Mouse (Mus musculus) myocyte (in vitro differentiated cells): ENCODE measurements around the gene Parvg. TPM values are rescaled to one million over a fixed set of nuclear protein-coding genes. Genes with fewer than 3 reads are reported as not detected.

Experiments
- H3K27me3 ChIP-seq: one replicate; pipeline ENCODE4 v1.6.1; 2011; ENCODE audit not compliant: control insufficient read depth, insufficient read depth, insufficient read length
- H3K36me3 ChIP-seq: one replicate; pipeline ENCODE4 v1.6.1; 2011; ENCODE audit not compliant: control insufficient read depth, insufficient read depth
- H3K4me2 ChIP-seq: one replicate; pipeline ENCODE4 v1.6.1; 2011; ENCODE audit warnings: low read depth, control low read depth
- H3K4me3 ChIP-seq: one replicate; pipeline ENCODE4 v1.5.1; 2011; ENCODE audit warnings: mild to moderate bottlenecking, control low read depth, moderate library complexity
- H3K79me2 ChIP-seq: one replicate; pipeline ENCODE4 v1.6.1; 2011; ENCODE audit not compliant: control insufficient read depth, insufficient read depth
- H3ac ChIP-seq: one replicate; pipeline ENCODE4 v1.6.1; 2011; ENCODE audit not compliant: control insufficient read depth, insufficient read length
- CEBPB ChIP-seq: IDR thresholded peaks from 2 replicates; pipeline ENCODE4 v1.6.1; 2011; ENCODE audit warnings: mild to moderate bottlenecking, moderate library complexity; ENCODE audit not compliant: poor library complexity, insufficient read depth, severe bottlenecking
- E2F4 ChIP-seq: IDR thresholded peaks from one replicate; pipeline ENCODE4 v1.6.1; 2011; ENCODE audit warnings: mild to moderate bottlenecking, control low read depth, moderate library complexity; ENCODE audit not compliant: insufficient read depth
- MAX ChIP-seq: IDR thresholded peaks from one replicate; pipeline ENCODE4 v1.6.1; 2011; ENCODE audit warnings: low read depth, mild to moderate bottlenecking, control low read depth
- MYOD1 ChIP-seq, 3 experiments: IDR thresholded peaks; one replicate each; pipeline ENCODE4 v1.6.1; 2011; ENCODE audit warnings: control low read depth in 2 of 3, low read depth in 2 of 3, mild to moderate bottlenecking in 2 of 3, moderate library complexity in 1 of 3; ENCODE audit not compliant: insufficient read length in 2 of 3, control insufficient read depth in 1 of 3
- MYOG ChIP-seq, 3 experiments: IDR thresholded peaks; one replicate each; pipeline ENCODE4 v1.6.1; 2011; ENCODE audit warnings: control low read depth in 2 of 3, low read depth in 2 of 3, mild to moderate bottlenecking in 2 of 3; ENCODE audit not compliant: insufficient read length in 2 of 3, control insufficient read depth in 1 of 3, insufficient read depth in 1 of 3
- POLR2A ChIP-seq: IDR thresholded peaks from one replicate; pipeline ENCODE4 v1.6.1; 2011; ENCODE audit warnings: low read depth, mild to moderate bottlenecking, control low read depth, moderate library complexity; ENCODE audit not compliant: insufficient read length
- POLR2AphosphoS2 ChIP-seq: IDR thresholded peaks from one replicate; pipeline ENCODE4 v1.6.1; 2011; ENCODE audit warnings: low read depth, control low read depth; ENCODE audit not compliant: insufficient read length
- REST ChIP-seq: IDR thresholded peaks from one replicate; pipeline ENCODE4 v1.6.1; 2011; ENCODE audit warnings: mild to moderate bottlenecking, control low read depth, moderate library complexity; ENCODE audit not compliant: insufficient read depth, insufficient read length
- SRF ChIP-seq: IDR thresholded peaks from one replicate; pipeline ENCODE4 v1.6.1; 2011; ENCODE audit warnings: low read depth; ENCODE audit not compliant: control insufficient read depth, insufficient read length
- TCF12 ChIP-seq: IDR thresholded peaks from one replicate; pipeline ENCODE4 v1.6.1; 2011; ENCODE audit warnings: mild to moderate bottlenecking, control low read depth; ENCODE audit not compliant: poor library complexity, insufficient read depth, severe bottlenecking
- TCF3 ChIP-seq: IDR thresholded peaks from one replicate; pipeline ENCODE4 v1.6.1; 2011; ENCODE audit warnings: low read depth, control low read depth; ENCODE audit not compliant: insufficient read length
- USF1 ChIP-seq: IDR thresholded peaks from one replicate; pipeline ENCODE4 v1.6.1; 2011; ENCODE audit warnings: low read depth, mild to moderate bottlenecking, control low read depth, moderate library complexity
- polyA plus RNA-seq: library from polyadenylated mRNA; unstranded; fragments of >200 nt; fragmentation: generic; extraction: Trizol; gene quantifications from one replicate; pipeline ENCODE4 v1.2.1, GENCODE M21; 2012; ENCODE audit warnings: missing spikeins

The Parvg gene
- polyA plus RNA-seq, 1 experiment, result 0.95 TPM

DNA sequence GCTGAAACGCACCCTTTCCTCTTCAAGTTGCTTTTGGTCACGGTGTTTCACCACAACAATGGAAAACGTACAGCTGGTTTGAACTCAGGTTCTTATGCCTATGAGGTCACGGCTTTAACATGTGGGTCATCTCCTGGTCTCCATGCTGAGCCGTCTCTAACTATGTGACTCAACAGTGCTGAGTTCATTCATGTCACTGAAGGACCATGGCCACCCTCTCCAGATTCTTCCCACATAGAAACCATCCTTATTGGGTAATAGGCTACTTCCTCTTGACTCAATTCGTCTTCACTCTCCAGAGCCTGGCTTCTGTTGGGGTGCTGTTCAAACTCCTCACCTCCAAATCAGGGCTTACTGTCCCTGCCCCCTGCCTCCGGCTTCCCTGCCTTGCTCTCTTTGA lies 27.5 kb downstream of the Parvg start:
- Histone ChIP-seq H3K4me2 (no peak overlapping the region), H3K4me3 (no peak overlapping the region), H3ac (no peak overlapping the region), H3K79me2 (no peaks in the 10 kb centered on the region), H3K36me3 (no peaks in the 10 kb centered on the region), H3K27me3 (no peaks in the 10 kb centered on the region)
- TF ChIP-seq POLR2A (no peak), TCF12 (no peak), MAX (no peak), POLR2AphosphoS2 (no peak), CEBPB (no peak), SRF (no peak), TCF3 (no peak), MYOG (IDR thresholded peaks at IDR 0.05; ENCODE audit: control insufficient read depth in 1 of 3, insufficient read depth in 1 of 3, insufficient read length in 2 of 3, low read depth in 2 of 3) (no peak), REST (no peak), MYOD1 (IDR thresholded peaks at IDR 0.05; ENCODE audit: control insufficient read depth in 1 of 3, insufficient read length in 2 of 3, low read depth in 2 of 3) (no peak), E2F4 (no peak), USF1 (no peak)

DNA sequence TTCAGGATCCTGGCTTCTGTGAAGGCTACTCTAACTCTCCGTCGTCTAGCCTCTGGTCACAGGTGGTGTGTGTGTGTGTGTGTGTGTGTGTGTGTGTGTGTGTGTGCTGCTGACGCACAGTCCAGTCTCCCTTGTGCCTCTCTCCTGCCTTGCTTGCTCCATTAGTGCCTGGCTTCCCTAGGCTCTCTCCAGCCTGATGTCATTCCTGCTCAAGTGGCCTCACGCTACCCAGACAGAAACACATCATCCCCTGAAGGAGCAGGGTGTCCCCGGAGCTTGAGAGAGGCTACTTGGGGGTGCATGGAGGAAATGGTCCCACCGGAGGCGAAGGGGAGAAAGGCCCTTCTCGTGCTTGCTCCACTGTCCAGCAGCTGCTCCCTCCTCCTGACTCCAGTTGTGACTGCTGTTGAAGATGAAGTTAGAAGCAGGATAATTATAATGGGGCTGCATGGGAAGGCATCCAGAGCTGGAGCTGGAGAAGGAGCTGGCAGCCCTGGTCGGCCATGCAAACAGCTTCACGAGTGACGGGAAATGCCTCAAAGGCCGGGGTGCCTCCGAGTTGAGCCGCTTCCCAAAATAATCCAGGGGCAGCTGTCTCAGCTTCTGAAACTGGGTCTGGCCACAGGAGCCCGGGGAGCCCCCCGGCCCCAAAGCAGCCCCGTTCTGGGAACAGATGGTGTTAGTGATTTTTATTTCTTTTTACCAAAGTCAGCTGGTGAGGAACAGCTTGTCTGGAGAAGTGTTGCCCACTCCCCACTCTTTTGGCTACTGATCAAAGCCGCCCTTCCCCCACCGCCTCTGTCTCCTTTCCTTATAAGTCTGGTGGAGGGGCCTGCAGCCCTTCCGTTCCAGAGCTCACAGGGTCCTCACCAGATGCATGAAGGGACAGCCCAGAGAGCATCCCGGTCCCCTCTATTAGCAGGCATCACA lies 28.4 kb downstream of the Parvg start:
- H3K4me2 ChIP-seq, result no peak overlapping the region

DNA sequence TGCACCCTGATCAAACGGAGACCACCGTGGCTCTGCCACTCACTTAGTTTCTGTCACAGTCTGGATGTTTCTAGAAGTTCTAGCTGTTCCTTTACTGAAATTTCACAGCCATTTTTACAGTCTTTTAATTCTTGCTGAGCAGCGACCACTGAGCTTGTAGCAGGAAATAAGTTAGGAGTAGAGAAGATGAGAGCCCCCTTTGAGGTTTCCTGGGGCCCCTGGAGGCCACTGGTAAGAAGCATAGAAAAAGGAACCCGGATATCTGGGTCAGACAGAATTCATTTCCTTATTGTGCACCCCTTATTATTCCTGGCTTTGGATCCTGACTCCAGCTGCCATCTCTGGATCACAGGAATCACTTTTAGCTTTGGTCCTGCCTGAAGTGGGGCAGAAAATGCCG lies 31.3 kb downstream of the Parvg start:
- no peak overlapping the region for H3K4me3 ChIP-seq
- no peak overlapping the region for H3K4me2 ChIP-seq
- no peak overlapping the region for H3ac ChIP-seq
- no peaks in the 10 kb centered on the region for H3K79me2 ChIP-seq
- no peak for TF ChIP-seq POLR2AphosphoS2
- no peak for TF ChIP-seq E2F4
- no peaks in the 10 kb centered on the region for H3K27me3 ChIP-seq
- no peaks in the 10 kb centered on the region for H3K36me3 ChIP-seq

More for the DNA sequence above, 28.4 kb downstream of the Parvg start:
- Histone ChIP-seq H3K79me2 (no peaks in the 10 kb centered on the region), H3ac (no peak overlapping the region), H3K4me3 (no peak overlapping the region), H3K36me3 (no peaks in the 10 kb centered on the region), H3K27me3 (no peaks in the 10 kb centered on the region)
- peak in 2 of 3 experiments; percentile 10 to 11 for TF ChIP-seq MYOD1 (IDR thresholded peaks at IDR 0.05; ENCODE audit: control insufficient read depth in 1 of 3, insufficient read length in 2 of 3, low read depth in 2 of 3)
- TF ChIP-seq MYOG (IDR thresholded peaks at IDR 0.05; ENCODE audit: control insufficient read depth in 1 of 3, insufficient read depth in 1 of 3, insufficient read length in 2 of 3, low read depth in 2 of 3), result peak in 2 of 3 experiments; percentile 18 to 70
- no peak for TF ChIP-seq POLR2A
- TF ChIP-seq CEBPB, result no peak

DNA sequence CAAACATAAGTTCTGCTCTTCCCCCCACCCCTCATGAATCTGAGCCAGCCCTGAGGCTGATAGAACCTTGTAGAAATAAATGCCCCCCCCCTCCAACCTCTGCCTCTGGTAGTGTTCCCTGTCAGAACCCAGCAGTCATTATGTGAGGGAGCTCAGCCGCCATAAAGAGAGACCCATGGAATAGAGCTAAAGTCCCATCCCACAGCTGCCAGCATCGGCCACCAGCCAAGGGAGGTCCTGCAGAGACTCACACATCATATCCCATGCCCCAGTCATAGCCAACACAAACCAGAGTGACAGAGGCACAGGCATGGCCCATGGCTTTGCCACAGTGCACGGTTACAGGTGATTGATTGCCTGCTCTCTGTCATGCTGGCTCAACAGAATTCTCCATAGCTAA lies 40.9 kb downstream of the Parvg start:
- no peak overlapping the region for H3ac ChIP-seq
- H3K36me3 ChIP-seq, result no peaks in the 10 kb centered on the region
- TF ChIP-seq POLR2A, result no peak
- TF ChIP-seq CEBPB, result no peak
- TF ChIP-seq POLR2AphosphoS2, result no peak
- no peak for TF ChIP-seq USF1
- TF ChIP-seq SRF, result no peak
- TF ChIP-seq E2F4, result no peak
- no peak for TF ChIP-seq TCF3
- TF ChIP-seq MYOG (IDR thresholded peaks at IDR 0.05; ENCODE audit: control insufficient read depth in 1 of 3, insufficient read depth in 1 of 3, insufficient read length in 2 of 3, low read depth in 2 of 3), result no peak
- TF ChIP-seq MYOD1 (IDR thresholded peaks at IDR 0.05; ENCODE audit: control insufficient read depth in 1 of 3, insufficient read length in 2 of 3, low read depth in 2 of 3), result no peak
- TF ChIP-seq MAX, result no peak
- TF ChIP-seq TCF12, result no peak
- no peak for TF ChIP-seq REST
- H3K27me3 ChIP-seq, result no peaks in the 10 kb centered on the region
- H3K79me2 ChIP-seq, result no peaks in the 10 kb centered on the region
- H3K4me2 ChIP-seq, result no peak overlapping the region
- no peak overlapping the region for H3K4me3 ChIP-seq

DNA sequence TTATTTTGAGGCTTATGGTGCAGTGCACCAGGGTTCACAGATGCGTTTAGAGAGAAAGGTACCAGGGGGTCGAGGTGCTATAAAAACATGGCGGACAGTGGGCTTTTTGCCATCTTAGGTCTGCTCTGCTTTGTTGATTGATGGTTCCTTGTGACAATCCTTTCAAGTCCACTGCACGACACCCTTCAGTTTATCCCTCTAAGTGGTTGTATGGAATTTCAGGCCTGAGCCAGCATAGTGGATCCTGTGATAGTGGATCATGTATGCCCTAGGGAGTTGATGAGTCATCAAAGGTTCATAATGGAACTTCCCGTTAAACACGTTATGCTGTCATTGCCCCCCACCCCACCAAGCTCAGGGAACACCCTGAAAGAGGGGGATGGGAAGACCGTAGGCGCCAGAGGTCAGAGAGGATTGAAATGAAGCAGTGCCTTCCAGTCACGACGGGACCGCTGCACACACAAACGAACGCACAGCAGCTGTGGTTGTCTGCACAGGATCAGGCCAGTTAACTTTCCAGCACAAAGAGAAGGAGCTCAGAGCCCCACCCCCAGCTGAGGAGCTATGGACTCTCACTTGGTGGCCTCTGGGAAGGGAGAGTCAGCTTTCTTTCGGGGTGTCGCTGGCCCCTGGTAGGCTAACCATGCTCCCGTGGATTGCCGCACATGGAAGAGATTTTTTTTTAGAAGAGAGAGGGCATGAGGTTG lies 42.0 kb downstream of the Parvg start:
- Histone ChIP-seq H3K79me2 (no peaks in the 10 kb centered on the region), H3K36me3 (no peaks in the 10 kb centered on the region)
- no peak for TF ChIP-seq SRF
- TF ChIP-seq POLR2A, result no peak
- no peak for TF ChIP-seq POLR2AphosphoS2
- TF ChIP-seq E2F4, result no peak
- no peak for TF ChIP-seq CEBPB
- peak in 1 of 3 experiments; percentile 30 for TF ChIP-seq MYOG (IDR thresholded peaks at IDR 0.05; ENCODE audit: control insufficient read depth in 1 of 3, insufficient read depth in 1 of 3, insufficient read length in 2 of 3, low read depth in 2 of 3)
- TF ChIP-seq TCF3, result no peak
- no peak for TF ChIP-seq REST
- TF ChIP-seq USF1, result no peak
- TF ChIP-seq MYOD1 (IDR thresholded peaks at IDR 0.05; ENCODE audit: control insufficient read depth in 1 of 3, insufficient read length in 2 of 3, low read depth in 2 of 3), result peak in 1 of 3 experiments; percentile 44
- no peak for TF ChIP-seq MAX

More for the DNA sequence above, 42.0 kb downstream of the Parvg start:
- Histone ChIP-seq H3ac (no peak overlapping the region), H3K4me2 (peak overlapping the region; percentile 39), H3K4me3 (no peak overlapping the region), H3K27me3 (no peaks in the 10 kb centered on the region)
